20 mouse cellular contexts compared by ENCODE assay signal in the genomic region with DNA sequence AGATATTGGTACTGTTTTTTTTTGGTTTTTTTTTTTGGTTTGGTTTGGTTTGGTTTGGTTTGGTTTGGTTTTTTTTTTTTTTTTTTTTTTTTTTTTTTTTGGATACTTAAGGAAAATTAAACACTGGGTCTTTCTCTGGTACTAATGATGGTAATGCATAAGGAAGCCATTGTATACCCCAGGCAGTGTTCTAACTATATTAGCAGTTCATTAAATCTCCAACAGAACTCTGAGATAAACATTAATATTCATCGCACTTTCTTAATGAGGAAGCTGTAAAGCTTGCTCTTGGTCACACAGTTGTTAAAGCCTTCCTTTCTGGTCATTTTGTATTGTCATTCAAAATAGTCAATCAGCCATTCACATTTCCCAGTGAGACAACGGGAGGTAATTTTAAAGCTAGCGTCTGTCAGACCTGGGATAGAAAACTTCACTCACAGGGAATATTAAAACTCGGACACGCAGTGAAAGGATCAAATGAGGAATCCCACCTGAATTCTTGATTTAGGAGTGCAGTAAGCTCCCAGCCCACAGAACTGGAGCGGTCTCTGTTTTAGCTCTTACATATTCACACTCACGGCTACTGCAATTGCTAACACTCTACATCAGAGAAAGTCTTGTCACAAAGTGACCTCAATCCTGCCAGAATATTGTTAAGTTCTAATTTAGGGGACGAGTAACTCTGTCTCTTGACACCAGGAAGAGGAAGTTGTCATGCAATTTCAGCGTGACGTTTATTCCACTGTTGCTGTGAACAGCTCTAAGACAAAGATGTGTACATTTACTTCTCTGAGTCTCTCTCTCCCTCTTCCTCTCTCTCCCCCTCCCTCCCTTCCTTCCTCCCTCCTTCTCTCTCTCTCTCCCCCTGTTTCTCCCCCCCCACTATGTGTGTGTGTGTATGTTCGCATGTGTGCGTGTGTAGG. TPM values are rescaled to one million over a fixed set of nuclear protein-coding genes. Genes with fewer than 3 reads are reported as not detected.
DNase-seq lines count a peak whose midpoint lies in the region; ATAC-seq and TF ChIP-seq lines count a peak whose summit lies in the region.
"Had no signal": no experiment of that assay in that cellular context is flagged by ENCODE, and none has a peak within 500 bp of the region (broad histone marks: within the 10 kb centered on the region; RNA-seq: fewer than 3 reads in every experiment).

No protein-coding gene starts in this region.

- no peaks in the 10 kb centered on the region for H3K9me3 ChIP-seq in midbrain, embryonic 14.5 days (ENCODE audit: control insufficient read depth, low read length)
- no peaks in the 10 kb centered on the region for H3K9me3 ChIP-seq in midbrain, embryonic 11.5 days (ENCODE audit: control insufficient read depth, low read length)
- H3K9me3 ChIP-seq: heart, embryonic 10.5 days; limb, embryonic 10.5 days; midbrain, embryonic 12.5 days; neural tube, embryonic 15.5 days had no signal

- H3K27ac ChIP-seq in midbrain, embryonic 14.5 days (replicated peaks; ENCODE audit: low read depth, low read length), result no peak overlapping the region
- no peak overlapping the region for H3K27ac ChIP-seq in midbrain, embryonic 11.5 days (ENCODE audit: low read depth, low read length)
- peak overlapping the region; percentile 32 for H3K27ac ChIP-seq in bone marrow macrophage, adult 2 months (ENCODE audit: insufficient read depth, low read depth, low read length)
- H3K27ac ChIP-seq: heart, embryonic 10.5 days; limb, embryonic 10.5 days; midbrain, embryonic 12.5 days; neural tube, embryonic 15.5 days; stomach, postnatal 0 days had no signal

- 43% methylated on average over 12 of the region's 12 CpGs for WGBS in midbrain, embryonic 14.5 days
- 67% methylated on average over 12 of the region's 12 CpGs for WGBS in midbrain, embryonic 11.5 days

- TF ChIP-seq POLR2A in bone marrow macrophage, adult 2 months (IDR thresholded peaks at IDR 0.05; ENCODE audit: borderline replicate concordance, low read depth, low read length), result no peak

- no peak overlapping the region for H3K4me3 ChIP-seq in midbrain, embryonic 14.5 days (replicated peaks; ENCODE audit: low read depth, low read length)
- no peak overlapping the region for H3K4me3 ChIP-seq in midbrain, embryonic 11.5 days (ENCODE audit: low read depth, low read length)
- no peak overlapping the region for H3K4me3 ChIP-seq in bone marrow macrophage, adult 2 months (ENCODE audit: insufficient read depth, low read length)
- H3K4me3 ChIP-seq: heart, embryonic 10.5 days; limb, embryonic 10.5 days; midbrain, embryonic 12.5 days; neural tube, embryonic 15.5 days had no signal

- H3K4me1 ChIP-seq in midbrain, embryonic 14.5 days (ENCODE audit: control insufficient read depth, insufficient read depth, low read length), result peaks cover 1% of the 10 kb centered on the region; the same call in 1 of the 2 replicates
- H3K4me1 ChIP-seq in midbrain, embryonic 11.5 days (ENCODE audit: control insufficient read depth, insufficient read depth, low read length), result no peaks in the 10 kb centered on the region; the same call in 1 of the 2 replicates
- peaks cover 65% of the 10 kb centered on the region for H3K4me1 ChIP-seq in bone marrow macrophage, adult 2 months (ENCODE audit: control insufficient read depth, insufficient read depth, low read length)
- H3K4me1 ChIP-seq: neural tube, embryonic 15.5 days had no signal

- no peaks in the 10 kb centered on the region for H3K27me3 ChIP-seq in midbrain, embryonic 14.5 days (ENCODE audit: control insufficient read depth, insufficient read depth, low read length)
- no peaks in the 10 kb centered on the region for H3K27me3 ChIP-seq in midbrain, embryonic 11.5 days (ENCODE audit: control insufficient read depth, insufficient read depth, low read length)
- H3K27me3 ChIP-seq: midbrain, embryonic 12.5 days; neural tube, embryonic 15.5 days had no signal

- no peak overlapping the region for H3K9ac ChIP-seq in midbrain, embryonic 14.5 days (replicated peaks; ENCODE audit: low read length)
- no peak overlapping the region for H3K9ac ChIP-seq in midbrain, embryonic 11.5 days (ENCODE audit: low read length)
- H3K9ac ChIP-seq: midbrain, embryonic 12.5 days; neural tube, embryonic 15.5 days had no signal

- no peak overlapping the region for H3K4me2 ChIP-seq in midbrain, embryonic 14.5 days (ENCODE audit: low read length)
- H3K4me2 ChIP-seq in midbrain, embryonic 11.5 days, result no peak overlapping the region
- H3K4me2 ChIP-seq: liver, embryonic 11.5 days; midbrain, embryonic 12.5 days; neural tube, embryonic 15.5 days had no signal

- ATAC-seq in midbrain, embryonic 14.5 days (ENCODE audit: low FRiP score, low TSS enrichment), result no peak
- no peak for ATAC-seq in midbrain, embryonic 11.5 days (ENCODE audit: low FRiP score)
- ATAC-seq in granulocyte monocyte progenitor cell, adult 5-6 weeks (replicated peaks; ENCODE audit: poor library complexity, severe bottlenecking), result peak; percentile 15; the same call in 1 of the 2 replicates
- ATAC-seq: inflammation-experienced regulatory T-cells, adult 6 months had no signal

- TF ChIP-seq CTCF in bone marrow macrophage, adult 2 months (IDR thresholded peaks at IDR 0.05; ENCODE audit: low read depth, low read length), result no peak

- peak; percentile 26 for DNase-seq in midbrain, embryonic 14.5 days
- no peak for DNase-seq in midbrain, embryonic 11.5 days (ENCODE audit: low spot score, missing footprints)
- DNase-seq in gastrocnemius, postnatal 10 days, result no peak
- no peak for DNase-seq in cerebellum, adult 9-11 months
- DNase-seq in layer of hippocampus, adult 9-11 months, result no peak
- DNase-seq: cerebellum, adult 9-10 months; heart, postnatal 10 days; kidney, adult 2 months; kidney, postnatal 10 days; lung, adult 2 months had no signal

- H3K36me3 ChIP-seq in midbrain, embryonic 14.5 days (ENCODE audit: control insufficient read depth, insufficient read depth, low read length), result no peaks in the 10 kb centered on the region
- H3K36me3 ChIP-seq in midbrain, embryonic 11.5 days (ENCODE audit: control insufficient read depth, insufficient read depth, low read length), result no peaks in the 10 kb centered on the region
- H3K36me3 ChIP-seq: G1E; heart, embryonic 10.5 days; limb, embryonic 10.5 days; midbrain, embryonic 12.5 days; neural tube, embryonic 15.5 days had no signal

RNA-seq across cellular contexts. Expression of gene Mmd, which starts 22.0 kb away (rescaled TPM):
- 91.2 and 93.6 TPM in 2 replicates for polyA plus RNA-seq in midbrain, embryonic 14.5 days (2014; fragmentation: Nextera tagmentation; extraction: Ambion mirVana)
- 48.1 and 51.9 TPM in 2 replicates for polyA plus RNA-seq in midbrain, embryonic 11.5 days (2014; fragmentation: Nextera tagmentation; extraction: Ambion mirVana)
- polyA plus RNA-seq in bone marrow macrophage, adult 2 months (2012; ENCODE audit: insufficient read depth, insufficient read length, missing spikeins), result 49.3 and 50.0 TPM in 2 replicates
- 14.0 and 17.9 TPM in 2 replicates for total RNA-seq in granulocyte monocyte progenitor cell, adult 5-6 weeks (2014; fragmentation: Nextera tagmentation)
- 10.6 and 21.5 TPM in 2 replicates for total RNA-seq in granulocyte monocyte progenitor cell, adult 5-6 weeks (2017)
- 10 to 100 TPM; 14.5 to 18.7 TPM for total RNA-seq in gastrocnemius, postnatal 10 days (2021)

RNA-seq across cellular contexts. Expression of gene Gm45716, which starts 39.8 kb away (rescaled TPM):
- 29.6 and 30.3 TPM in 2 replicates for polyA plus RNA-seq in midbrain, embryonic 14.5 days (2014; fragmentation: Nextera tagmentation; extraction: Ambion mirVana)
- 19.3 and 20.4 TPM in 2 replicates for polyA plus RNA-seq in midbrain, embryonic 11.5 days (2014; fragmentation: Nextera tagmentation; extraction: Ambion mirVana)
- 2.5 and 3.2 TPM in 2 replicates for polyA plus RNA-seq in bone marrow macrophage, adult 2 months (2012; ENCODE audit: insufficient read depth, insufficient read length, missing spikeins)
- total RNA-seq in granulocyte monocyte progenitor cell, adult 5-6 weeks (2014; fragmentation: Nextera tagmentation), result 6.9 and 8.3 TPM in 2 replicates
- total RNA-seq in granulocyte monocyte progenitor cell, adult 5-6 weeks (2017), result 9.1 and 10.1 TPM in 2 replicates
- 1 to 10 TPM; 4.2 to 5.3 TPM for total RNA-seq in gastrocnemius, postnatal 10 days (2021)
